Mouse (Mus musculus) small intestine, adult 2 months (tissue): ENCODE measurements around the gene Zbtb38.

Experiments used
- CTCF ChIP-seq: fragments of 200-500 bp; IDR thresholded peaks from 2 replicates; pipeline ENCODE4 v1.5.1; 2012; ENCODE audit warnings: low read depth, mild to moderate bottlenecking, control low read depth, inconsistent platforms, low read length, moderate library complexity, mixed read lengths; ENCODE audit not compliant: insufficient replicate concordance, insufficient read length; ENCODE audit errors: extremely low read depth
- POLR2A ChIP-seq: fragments of 200-500 bp; IDR thresholded peaks from 2 replicates; pipeline ENCODE4 v1.6.1; 2012; ENCODE audit warnings: low read depth, mild to moderate bottlenecking, control low read depth, inconsistent platforms, low read length, moderate library complexity

GRCm38 (mm10) chr9:96727688-96728087, 24.9 kb downstream of the Zbtb38 start:
- TF ChIP-seq CTCF (no peak), POLR2A (no peak)
